Mouse (Mus musculus): Measurements from ENCODE around the gene Rab3gap1.

The Rab3gap1 gene

DNA sequence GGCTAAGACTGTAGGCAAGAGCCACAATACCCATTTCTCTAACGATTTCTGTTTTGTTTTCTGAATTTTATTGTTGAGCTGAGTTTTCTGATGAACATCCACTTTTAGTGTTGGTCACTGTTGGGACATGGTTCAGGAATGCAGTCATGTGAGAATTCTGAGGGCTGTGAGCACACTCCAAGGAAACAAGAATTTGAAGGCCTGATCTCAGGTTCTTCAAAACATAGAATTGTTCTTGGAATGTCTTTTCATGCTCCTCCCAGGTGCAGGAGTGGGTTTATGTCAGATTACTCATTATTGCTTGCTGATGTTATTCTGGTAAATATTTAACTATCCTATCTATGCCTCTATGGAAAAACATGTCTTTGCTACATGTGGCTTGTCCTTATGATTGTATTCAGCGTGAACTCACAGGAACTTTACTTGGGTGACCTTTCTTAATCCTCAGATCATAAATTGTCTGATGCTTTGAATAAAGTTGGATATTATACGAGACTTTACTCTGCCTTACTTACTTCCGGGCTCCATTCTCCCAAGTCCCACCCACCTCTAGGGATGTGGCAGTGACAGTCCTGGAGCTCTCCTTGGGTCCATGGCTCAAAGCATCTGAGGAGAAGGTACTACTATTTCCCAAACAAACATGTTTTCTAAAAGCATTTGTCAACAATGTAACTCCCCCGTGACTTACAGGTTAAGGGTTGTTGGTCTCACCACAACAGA lies 114.9 kb downstream of the Rab3gap1 start:
- DNase-seq (ENCODE audit: low spot score): no peak

DNA sequence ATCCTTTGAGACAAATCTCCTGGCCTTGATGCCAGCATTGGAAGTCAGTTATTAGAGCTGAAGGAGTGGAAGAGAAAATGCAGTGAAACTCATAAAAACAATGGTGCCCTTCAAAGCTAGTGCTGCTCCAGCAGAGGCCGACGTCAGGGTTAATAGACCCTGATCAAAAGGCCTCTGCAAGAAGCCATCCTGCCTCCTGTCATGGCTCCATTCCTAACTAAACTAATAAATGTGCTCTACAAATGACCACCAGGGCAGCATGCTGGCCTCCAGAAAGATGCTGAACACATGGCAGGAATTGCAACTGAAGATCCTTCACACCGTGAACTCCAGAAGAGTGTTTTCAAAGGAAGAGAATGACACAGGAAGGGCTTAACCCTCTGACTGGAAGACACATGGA lies 116.8 kb downstream of the Rab3gap1 start:
- peak; percentile 40 for DNase-seq (ENCODE audit: low spot score)

GRCm38 (mm10) chr1:127988246-127988645 lies 119.7 kb downstream of the Rab3gap1 start:
- DNase-seq (ENCODE audit: low spot score): no peak

GRCm38 (mm10) chr1:127989387-127989786 lies 120.8 kb downstream of the Rab3gap1 start:
- DNase-seq (ENCODE audit: low spot score): no peak

DNA sequence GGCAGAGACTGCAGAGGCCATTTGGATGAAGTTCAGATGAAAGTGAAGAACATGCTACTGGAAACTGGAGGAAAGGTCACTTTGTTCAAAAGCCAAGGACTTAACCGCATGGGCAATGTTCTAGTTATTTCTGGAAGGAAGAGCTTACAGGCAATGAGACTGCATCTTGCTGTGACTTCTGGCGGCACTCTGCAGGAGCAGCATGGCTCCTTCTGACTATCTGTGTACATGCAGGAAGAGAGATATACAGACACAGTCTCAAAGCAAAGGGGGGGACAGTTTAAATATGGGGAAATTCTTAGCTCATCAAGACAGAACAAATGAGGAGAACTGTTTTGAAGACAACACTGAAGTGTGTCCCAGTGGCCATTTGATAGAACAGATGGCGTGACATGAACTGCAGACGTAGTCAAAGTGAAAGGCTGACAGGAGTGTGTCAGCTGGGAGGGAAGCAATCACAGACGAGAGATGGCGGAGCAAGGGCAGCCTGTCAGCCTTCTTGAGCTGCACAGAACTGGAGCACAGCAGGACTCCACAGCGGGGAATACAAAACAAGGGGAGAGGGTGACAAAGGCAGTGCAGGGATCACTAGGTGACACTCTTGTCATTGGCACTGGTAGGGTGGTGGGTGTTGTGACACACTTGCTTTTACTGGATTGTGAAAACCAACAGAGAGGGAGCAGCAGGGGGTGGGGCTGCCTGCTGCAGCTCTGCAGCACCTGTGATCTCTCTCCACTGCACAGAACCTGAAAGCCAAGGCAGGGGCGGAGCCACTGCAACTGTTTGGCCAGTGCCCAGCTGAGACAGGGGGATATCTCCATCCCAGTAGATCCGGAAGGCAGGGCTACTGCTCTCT lies 121.5 kb downstream of the Rab3gap1 start:
- peak; percentile 50 for DNase-seq (ENCODE audit: low spot score)

Data from retina, embryonic 14.5 days (tissue).